In the genomic region with DNA sequence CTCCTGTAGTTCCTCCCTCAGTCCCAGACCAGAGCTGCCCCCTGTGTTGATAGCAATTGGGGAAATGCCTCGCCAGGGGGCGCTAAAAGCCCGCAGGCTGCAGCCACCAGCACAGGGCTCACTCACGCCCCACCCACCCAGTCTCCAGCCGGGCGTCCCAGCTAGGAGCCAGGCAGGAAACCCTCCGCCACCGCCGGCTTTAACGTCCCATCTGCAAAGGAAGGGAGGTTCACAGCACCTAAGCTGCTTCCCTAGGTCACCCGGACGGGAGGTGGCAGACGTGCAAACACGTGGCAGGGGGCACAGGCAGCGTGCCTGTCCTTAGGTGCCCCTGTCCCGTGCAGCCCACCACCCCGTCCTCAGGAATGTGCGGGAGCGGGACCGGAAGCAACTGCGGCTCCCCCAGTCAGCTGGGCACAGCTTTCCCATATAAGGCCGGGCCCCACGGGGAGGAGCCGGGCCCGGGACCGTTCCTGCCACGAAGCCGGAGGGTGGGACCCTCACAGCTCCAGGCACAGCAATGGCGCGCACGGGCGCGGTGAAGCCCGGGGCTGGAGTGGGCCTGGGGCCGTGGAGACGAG, we compare ENCODE assay signal across 8 mouse cellular contexts. TPM values are rescaled to one million over a fixed set of nuclear protein-coding genes. Genes with fewer than 3 reads are reported as not detected.
DNase-seq lines count a peak whose midpoint lies in the region; ATAC-seq and TF ChIP-seq lines count a peak whose summit lies in the region.

No protein-coding gene starts in this region.

- peak overlapping the region; percentile 16 for H3K4me3 ChIP-seq in C2C12 (ENCODE audit: insufficient read depth, poor library complexity, severe bottlenecking)
- peak overlapping the region; percentile 38 for H3K4me3 ChIP-seq in embryonic fibroblast, embryonic 13.5 days (ENCODE audit: insufficient read depth, low read length)
- peak overlapping the region; percentile 78 for H3K4me3 ChIP-seq in heart, embryonic 10.5 days
- peak overlapping the region; percentile 50 for H3K4me3 ChIP-seq in kidney, embryonic 14.5 days (ENCODE audit: low read length)
- H3K4me3 ChIP-seq in limb, embryonic 15.5 days: peak overlapping the region; percentile 44
- peak overlapping the region; percentile 45 for H3K4me3 ChIP-seq in midbrain, postnatal 0 days (ENCODE audit: low read depth, low read length)

- H3K9ac ChIP-seq in kidney, embryonic 14.5 days (ENCODE audit: low read depth, low read length): peak overlapping the region; percentile 63
- H3K9ac ChIP-seq in limb, embryonic 15.5 days: peak overlapping the region; percentile 46
- H3K9ac ChIP-seq in midbrain, postnatal 0 days (replicated peaks; ENCODE audit: low read length, poor library complexity, severe bottlenecking): peak overlapping the region; percentile 57

- peak; percentile 77 for TF ChIP-seq POLR2A in embryonic fibroblast, embryonic 13.5 days (IDR thresholded peaks at IDR 0.05; ENCODE audit: low read depth, low read length)

- H3K36me3 ChIP-seq in C2C12 (ENCODE audit: control insufficient read depth, insufficient read depth): peaks cover 54% of the 10 kb centered on the region
- peaks cover 46% of the 10 kb centered on the region for H3K36me3 ChIP-seq in heart, embryonic 10.5 days
- H3K36me3 ChIP-seq in kidney, embryonic 14.5 days (ENCODE audit: control insufficient read depth, insufficient read depth, low read length): peaks cover 43% of the 10 kb centered on the region
- H3K36me3 ChIP-seq in limb, embryonic 15.5 days: peaks cover 44% of the 10 kb centered on the region
- H3K36me3 ChIP-seq in midbrain, postnatal 0 days (ENCODE audit: insufficient read depth, low read length): no peaks in the 10 kb centered on the region

- H3K27me3 ChIP-seq in C2C12 (ENCODE audit: control insufficient read depth, insufficient read depth, insufficient read length): no peaks in the 10 kb centered on the region
- no peaks in the 10 kb centered on the region for H3K27me3 ChIP-seq in heart, embryonic 10.5 days (ENCODE audit: insufficient read depth, poor library complexity, severe bottlenecking)
- no peaks in the 10 kb centered on the region for H3K27me3 ChIP-seq in kidney, embryonic 14.5 days (ENCODE audit: control insufficient read depth, insufficient read depth, low read length)
- no peaks in the 10 kb centered on the region for H3K27me3 ChIP-seq in limb, embryonic 15.5 days
- no peaks in the 10 kb centered on the region for H3K27me3 ChIP-seq in midbrain, postnatal 0 days (ENCODE audit: insufficient read depth, low read length)

- peak; percentile 93 for DNase-seq in brain, adult 2 months (ENCODE audit: low read depth, low spot score)
- DNase-seq in heart, embryonic 10.5 days (ENCODE audit: low spot score): peak; percentile 96
- peak; percentile 92 for DNase-seq in midbrain, postnatal 0 days (ENCODE audit: low spot score)
- peak; percentile 83 to 93 for DNase-seq in spleen, postnatal 10 days (ENCODE audit: low spot score in 2 of 2)

- peaks cover 6% of the 10 kb centered on the region for H3K4me1 ChIP-seq in embryonic fibroblast, embryonic 13.5 days (ENCODE audit: control insufficient read depth, insufficient read depth, low read length)
- H3K4me1 ChIP-seq in heart, embryonic 10.5 days: peaks cover 49% of the 10 kb centered on the region
- H3K4me1 ChIP-seq in kidney, embryonic 14.5 days (ENCODE audit: control insufficient read depth, insufficient read depth, low read length): peaks cover 33% of the 10 kb centered on the region
- peaks cover 41% of the 10 kb centered on the region for H3K4me1 ChIP-seq in limb, embryonic 15.5 days
- peaks cover 5% of the 10 kb centered on the region for H3K4me1 ChIP-seq in midbrain, postnatal 0 days (ENCODE audit: insufficient read depth, low read length)

- peak overlapping the region; percentile 84 for H3K4me2 ChIP-seq in kidney, embryonic 14.5 days (replicated peaks; ENCODE audit: low read depth, low read length)
- H3K4me2 ChIP-seq in limb, embryonic 15.5 days: peak overlapping the region; percentile 77
- H3K4me2 ChIP-seq in midbrain, postnatal 0 days (ENCODE audit: low read depth, low read length, poor library complexity, severe bottlenecking): peak overlapping the region; percentile 95

- TF ChIP-seq CTCF in C2C12 (IDR thresholded peaks at IDR 0.05; ENCODE audit: control insufficient read depth, insufficient read depth, insufficient read length): peak; percentile 88
- TF ChIP-seq CTCF in embryonic fibroblast, embryonic 13.5 days (IDR thresholded peaks at IDR 0.05; ENCODE audit: borderline replicate concordance, insufficient read depth, low read length): peak; percentile 62
- TF ChIP-seq CTCF in midbrain, postnatal 0 days (IDR thresholded peaks at IDR 0.05): peak; percentile 92

- peak; percentile 85 for ATAC-seq in kidney, embryonic 14.5 days (ENCODE audit: low FRiP score, low TSS enrichment)
- peak; percentile 86 for ATAC-seq in limb, embryonic 15.5 days (ENCODE audit: insufficient number of reproducible peaks, low FRiP score, low TSS enrichment, low read depth)
- ATAC-seq in midbrain, postnatal 0 days (ENCODE audit: low FRiP score): peak; percentile 82

- no peaks in the 10 kb centered on the region for H3K9me3 ChIP-seq in heart, embryonic 10.5 days
- H3K9me3 ChIP-seq in kidney, embryonic 14.5 days (ENCODE audit: control insufficient read depth, low read length): no peaks in the 10 kb centered on the region
- H3K9me3 ChIP-seq in limb, embryonic 15.5 days: no peaks in the 10 kb centered on the region
- H3K9me3 ChIP-seq in midbrain, postnatal 0 days (ENCODE audit: low read length): no peaks in the 10 kb centered on the region

- H3K79me2 ChIP-seq in C2C12 (ENCODE audit: control insufficient read depth, insufficient read depth): peaks cover 32% of the 10 kb centered on the region

- H3K79me3 ChIP-seq in C2C12 (ENCODE audit: low read depth): peaks cover 25% of the 10 kb centered on the region

- 0% methylated on average over 36 of the region's 36 CpGs for WGBS in heart, embryonic 10.5 days
- under 1% methylated on average over 36 of the region's 36 CpGs for WGBS in kidney, embryonic 14.5 days
- WGBS in limb, embryonic 15.5 days: under 1% methylated on average over 36 of the region's 36 CpGs
- under 1% methylated on average over 35 of the region's 36 CpGs for whole genome bisulfite sequencing in midbrain, postnatal 0 days

- H3K27ac ChIP-seq in embryonic fibroblast, embryonic 13.5 days (ENCODE audit: insufficient read depth, low read length): peak overlapping the region; percentile 92
- H3K27ac ChIP-seq in heart, embryonic 10.5 days: peak overlapping the region; percentile 96
- peak overlapping the region; percentile 86 for H3K27ac ChIP-seq in kidney, embryonic 14.5 days (ENCODE audit: low read depth, low read length)
- H3K27ac ChIP-seq in limb, embryonic 15.5 days: peak overlapping the region; percentile 89
- peak overlapping the region; percentile 2; the same call in 1 of the 2 replicates for H3K27ac ChIP-seq in midbrain, postnatal 0 days (ENCODE audit: low read depth, low read length)

- H3ac ChIP-seq in C2C12 (ENCODE audit: control insufficient read depth, insufficient read length, low read depth): peak overlapping the region; percentile 94

TF ChIP-seq in C2C12, 6 proteins besides CTCF, POLR2A, EP300 and RAD21 (continues in another document):
- TF ChIP-seq MAX (IDR thresholded peaks at IDR 0.05): peak; percentile 63
- TF ChIP-seq CEBPB (IDR thresholded peaks at IDR 0.05; ENCODE audit: low read depth): no peak
- no peak for TF ChIP-seq MYOD1 (IDR thresholded peaks at IDR 0.05; ENCODE audit: control insufficient read depth, insufficient read length, low read depth)
- TF ChIP-seq MYOG (IDR thresholded peaks at IDR 0.05; ENCODE audit: control insufficient read depth, extremely low read depth, insufficient read length): no peak

RNA-seq across cellular contexts. Expression of a gene that starts 4.9 kb away (rescaled TPM):
- polyA plus RNA-seq in C2C12 (2012; fragmentation: generic; extraction: Trizol): 45.9 TPM
- 78.7 and 79.0 TPM in 2 replicates for polyA plus RNA-seq in embryonic fibroblast, embryonic 13.5 days (2011; ENCODE audit: insufficient read length, low read depth, missing spikeins)
- polyA plus RNA-seq in heart, embryonic 10.5 days (2016; fragmentation: Nextera tagmentation; extraction: Ambion mirVana): 69.5 and 91.2 TPM in 2 replicates
- polyA plus RNA-seq in kidney, embryonic 14.5 days (2014; fragmentation: Nextera tagmentation; extraction: Ambion mirVana): 51.8 and 70.7 TPM in 2 replicates
- polyA plus RNA-seq in limb, embryonic 15.5 days (2015; fragmentation: Nextera tagmentation; extraction: Ambion mirVana): 81.7 and 136 TPM in 2 replicates
- total RNA-seq in midbrain, postnatal 0 days (2014; rRNA removed): 7.3 and 9.9 TPM in 2 replicates
- polyA plus RNA-seq in midbrain, postnatal 0 days (2015; fragmentation: Nextera tagmentation; extraction: Ambion mirVana): 8.0 and 8.1 TPM in 2 replicates

RNA-seq across cellular contexts. Expression of a gene that starts 21.0 kb away (rescaled TPM):
- 77.0 TPM for polyA plus RNA-seq in C2C12 (2012; fragmentation: generic; extraction: Trizol)
- polyA plus RNA-seq in embryonic fibroblast, embryonic 13.5 days (2011; ENCODE audit: insufficient read length, low read depth, missing spikeins): 148 and 152 TPM in 2 replicates
- polyA plus RNA-seq in heart, embryonic 10.5 days (2016; fragmentation: Nextera tagmentation; extraction: Ambion mirVana): 66.3 and 87.5 TPM in 2 replicates
- 82.1 and 107 TPM in 2 replicates for polyA plus RNA-seq in kidney, embryonic 14.5 days (2014; fragmentation: Nextera tagmentation; extraction: Ambion mirVana)
- polyA plus RNA-seq in limb, embryonic 15.5 days (2015; fragmentation: Nextera tagmentation; extraction: Ambion mirVana): 215 and 226 TPM in 2 replicates
- 244 and 290 TPM in 2 replicates for total RNA-seq in midbrain, postnatal 0 days (2014; rRNA removed)
- 298 and 349 TPM in 2 replicates for polyA plus RNA-seq in midbrain, postnatal 0 days (2015; fragmentation: Nextera tagmentation; extraction: Ambion mirVana)

RNA-seq across cellular contexts. Expression of a gene that starts 30.9 kb away (rescaled TPM):
- polyA plus RNA-seq in C2C12 (2012; fragmentation: generic; extraction: Trizol): 0.09 TPM
- polyA plus RNA-seq in embryonic fibroblast, embryonic 13.5 days (2011; ENCODE audit: insufficient read length, low read depth, missing spikeins): not detected in 2 replicates
- polyA plus RNA-seq in heart, embryonic 10.5 days (2016; fragmentation: Nextera tagmentation; extraction: Ambion mirVana): 2.8 and 9.7 TPM in 2 replicates
- polyA plus RNA-seq in kidney, embryonic 14.5 days (2014; fragmentation: Nextera tagmentation; extraction: Ambion mirVana): 0.40 and 0.61 TPM in 2 replicates
- polyA plus RNA-seq in limb, embryonic 15.5 days (2015; fragmentation: Nextera tagmentation; extraction: Ambion mirVana): 0.65 and 0.79 TPM in 2 replicates
- total RNA-seq in midbrain, postnatal 0 days (2014; rRNA removed): 10.5 and 10.6 TPM in 2 replicates
- 17.3 and 19.3 TPM in 2 replicates for polyA plus RNA-seq in midbrain, postnatal 0 days (2015; fragmentation: Nextera tagmentation; extraction: Ambion mirVana)

RNA-seq across cellular contexts. Expression of a gene that starts 47.4 kb away (rescaled TPM):
- 0.21 TPM for polyA plus RNA-seq in C2C12 (2012; fragmentation: generic; extraction: Trizol)
- 0.25 TPM in 1 of 2 replicates, not detected in the other for polyA plus RNA-seq in embryonic fibroblast, embryonic 13.5 days (2011; ENCODE audit: insufficient read length, low read depth, missing spikeins)
- polyA plus RNA-seq in heart, embryonic 10.5 days (2016; fragmentation: Nextera tagmentation; extraction: Ambion mirVana): 0.21 and 0.70 TPM in 2 replicates
- polyA plus RNA-seq in kidney, embryonic 14.5 days (2014; fragmentation: Nextera tagmentation; extraction: Ambion mirVana): 0.39 and 0.77 TPM in 2 replicates
- polyA plus RNA-seq in limb, embryonic 15.5 days (2015; fragmentation: Nextera tagmentation; extraction: Ambion mirVana): 1.6 and 2.3 TPM in 2 replicates
- total RNA-seq in midbrain, postnatal 0 days (2014; rRNA removed): 27.4 and 33.1 TPM in 2 replicates
- polyA plus RNA-seq in midbrain, postnatal 0 days (2015; fragmentation: Nextera tagmentation; extraction: Ambion mirVana): 15.4 and 20.1 TPM in 2 replicates

Comparison
In these comparisons a context has a peak if more than half of its experiments do, and no peak if none do; other contexts are left out.
1. Peak in every context shown above with its lines: DNase-seq, ATAC-seq, H3K4me3 ChIP-seq and H3K27ac ChIP-seq.
2. H3K4me3 ChIP-seq: peak in every context shown above with its lines; median percentile 78 in heart, embryonic 10.5 days; 50 in kidney, embryonic 14.5 days; 45 in midbrain, postnatal 0 days; 44 in limb, embryonic 15.5 days; 38 in embryonic fibroblast, embryonic 13.5 days; 16 in C2C12.
3. H3K27ac ChIP-seq: peak in every context shown above with its lines; median percentile 96 in heart, embryonic 10.5 days; 92 in embryonic fibroblast, embryonic 13.5 days; 89 in limb, embryonic 15.5 days; 86 in kidney, embryonic 14.5 days; 2 in midbrain, postnatal 0 days.